Mouse (Mus musculus) liver, embryonic 16.5 days (tissue): ENCODE data around the gene Chmp6. TPM values are rescaled to one million over a fixed set of nuclear protein-coding genes. Genes with fewer than 3 reads are reported as not detected.

ENCODE experiments used
- ATAC-seq: fragments of 200-750 bp; cut with Nextera tagmentation; 2 replicates; pipeline ENCODE4 v1.8.0; 2017; ENCODE audit warnings: low read depth, mild to moderate bottlenecking, moderate number of reproducible peaks, moderate library complexity
- H3K27ac ChIP-seq: fragments of 300-500 bp; sonication (generic); 2 replicates; pipeline ENCODE4 v1.5.1; 2014; ENCODE audit warnings: mild to moderate bottlenecking, low read length
- H3K27me3 ChIP-seq: fragments of 300-500 bp; sonication (generic); 2 replicates; pipeline ENCODE4 v1.6.1; 2014; ENCODE audit warnings: low read depth, low read length, mixed read lengths; ENCODE audit not compliant: control insufficient read depth, insufficient read depth
- H3K36me3 ChIP-seq: fragments of 300-500 bp; sonication (generic); 2 replicates; pipeline ENCODE4 v1.6.1; 2014; ENCODE audit warnings: mild to moderate bottlenecking; ENCODE audit not compliant: control insufficient read depth, insufficient read depth
- H3K4me1 ChIP-seq: fragments of 300-500 bp; sonication (generic); 2 replicates; pipeline ENCODE4 v1.6.1; 2014; ENCODE audit warnings: low read depth, low read length, mixed read lengths; ENCODE audit not compliant: control insufficient read depth
- H3K4me2 ChIP-seq: fragments of 300-500 bp; sonication (generic); 2 replicates; pipeline ENCODE4 v1.6.1; 2014; ENCODE audit warnings: low read depth, low read length, mixed read lengths
- H3K4me3 ChIP-seq: fragments of 300-500 bp; sonication (generic); 2 replicates; pipeline ENCODE4 v1.5.1; 2014; ENCODE audit warnings: low read depth, mild to moderate bottlenecking, low read length
- H3K9ac ChIP-seq: fragments of 300-500 bp; sonication (generic); 2 replicates; pipeline ENCODE4 v1.6.1; 2014; ENCODE audit warnings: low read depth, low read length
- H3K9me3 ChIP-seq: fragments of 300-500 bp; sonication (generic); replicated peaks from 2 replicates; pipeline ENCODE4 v1.6.1; 2016; ENCODE audit warnings: low read length; ENCODE audit not compliant: control insufficient read depth
- WGBS: fragments of 180-500 bp; shearing (Covaris S2); extraction: QIAGEN DNeasy Blood & Tissue Kit; methylation state at CpG from one replicate; pipeline ENCODE4 v1.1.7; 2014; ENCODE audit not compliant: insufficient replicate concordance; 5-methylcytosine and 5-hydroxymethylcytosine counted together
- polyA plus RNA-seq: library from polyadenylated mRNA; unstranded; fragments of >200 nt; fragmentation: Nextera tagmentation; extraction: Ambion mirVana; gene quantifications from 2 replicates; pipeline ENCODE4 v1.2.1, GENCODE M21; 2015

Chmp6 gene
- polyA plus RNA-seq, 1 experiment from 2014 or later: 25.4 TPM

GRCm38 (mm10) chr11:119966294-119966693, 53.1 kb downstream of the Chmp6 start:
- Histone ChIP-seq H3K4me3 (no peak overlapping the region), H3K9me3 (no peaks in the 10 kb centered on the region), H3K9ac (no peak overlapping the region), H3K4me2 (no peak overlapping the region), H3K27ac (no peak overlapping the region), H3K36me3 (no peaks in the 10 kb centered on the region), H3K27me3 (no peaks in the 10 kb centered on the region), H3K4me1 (no peaks in the 10 kb centered on the region; the same call in 1 of the 2 replicates)
- WGBS: 48% methylated on average over 6 of the region's 6 CpGs
- no peak for ATAC-seq

GRCm38 (mm10) chr11:119967401-119967800, 54.2 kb downstream of the Chmp6 start:
- no peak overlapping the region for H3K4me2 ChIP-seq
- 68% methylated on average over 8 of the region's 8 CpGs for WGBS
- no peaks in the 10 kb centered on the region for H3K36me3 ChIP-seq
- no peak overlapping the region for H3K4me3 ChIP-seq
- H3K27me3 ChIP-seq: no peaks in the 10 kb centered on the region
- no peaks in the 10 kb centered on the region; the same call in 1 of the 2 replicates for H3K4me1 ChIP-seq
- H3K9ac ChIP-seq: no peak overlapping the region
- no peak for ATAC-seq
- no peaks in the 10 kb centered on the region for H3K9me3 ChIP-seq
- H3K27ac ChIP-seq: no peak overlapping the region

GRCm38 (mm10) chr11:119967892-119968291, 54.7 kb downstream of the Chmp6 start:
- 37% methylated on average over 2 of the region's 2 CpGs for WGBS
- ATAC-seq: no peak
- Histone ChIP-seq H3K4me2 (no peak overlapping the region), H3K4me3 (no peak overlapping the region), H3K27ac (no peak overlapping the region), H3K9ac (no peak overlapping the region), H3K9me3 (no peaks in the 10 kb centered on the region), H3K4me1 (no peaks in the 10 kb centered on the region; the same call in 1 of the 2 replicates), H3K27me3 (no peaks in the 10 kb centered on the region), H3K36me3 (no peaks in the 10 kb centered on the region)

Other genes with a start within 250 kb of the Chmp6 start
- gene Baiap2, start 29.3 kb downstream of the Chmp6 start, polyA plus RNA-seq: 8.1 and 10.1 TPM in 2 replicates
- gene Aatk, start 133.7 kb downstream of the Chmp6 start, polyA plus RNA-seq: 0.48 and 0.67 TPM in 2 replicates
- 3.3 and 3.4 TPM in 2 replicates for gene Cep131, start 173.4 kb downstream of the Chmp6 start, polyA plus RNA-seq
- 6.3 and 7.2 TPM in 2 replicates for gene Tepsin, start 185.3 kb downstream of the Chmp6 start, polyA plus RNA-seq
- 36.3 and 45.3 TPM in 2 replicates for gene Ndufaf8, start 185.5 kb downstream of the Chmp6 start, polyA plus RNA-seq
- 36.6 and 42.0 TPM in 2 replicates for gene Slc38a10, start 237.9 kb downstream of the Chmp6 start, polyA plus RNA-seq